Mouse (Mus musculus) hindbrain, postnatal 0 days (tissue): ENCODE data around the gene Zfp454. TPM values are rescaled to one million over a fixed set of nuclear protein-coding genes. Genes with fewer than 3 reads are reported as not detected.
A peak's percentile ranks its signal among the peaks of the same experiment; 100 is the strongest.

Experiments used
- ATAC-seq: fragments of 200-750 bp; cut with Nextera tagmentation; 2 replicates; pipeline ENCODE4 v1.8.0; 2017; ENCODE audit warnings: mild to moderate bottlenecking, moderate TSS enrichment, moderate library complexity
- DNase-seq: peaks from one replicate; pipeline ENCODE4 v3.0.0-alpha.2; 2015; ENCODE audit warnings: low spot score
- H3K27ac ChIP-seq: fragments of 300-500 bp; sonication (generic); 2 replicates; pipeline ENCODE4 v1.5.1; 2014; ENCODE audit warnings: mild to moderate bottlenecking
- H3K27me3 ChIP-seq: fragments of 300-500 bp; sonication (generic); 2 replicates; pipeline ENCODE4 v1.6.1; 2014; ENCODE audit warnings: low read length, mixed read lengths; ENCODE audit not compliant: insufficient read depth
- H3K36me3 ChIP-seq: fragments of 300-500 bp; sonication (generic); 2 replicates; pipeline ENCODE4 v1.6.1; 2014; ENCODE audit warnings: low read length, mixed read lengths; ENCODE audit not compliant: insufficient read depth
- H3K4me1 ChIP-seq: fragments of 300-500 bp; sonication (generic); 2 replicates; pipeline ENCODE4 v1.6.1; 2014; ENCODE audit warnings: antibody characterized with exemption, low read length, mixed read lengths; ENCODE audit not compliant: insufficient read depth
- H3K4me2 ChIP-seq: fragments of 300-500 bp; sonication (generic); 2 replicates; pipeline ENCODE4 v1.6.1; 2014; ENCODE audit warnings: low read depth, mild to moderate bottlenecking, low read length, moderate library complexity, mixed read lengths
- H3K4me3 ChIP-seq: fragments of 300-500 bp; sonication (generic); 2 replicates; pipeline ENCODE4 v1.5.1; 2014; ENCODE audit warnings: low read length
- H3K9ac ChIP-seq: fragments of 300-500 bp; sonication (generic); replicated peaks from 2 replicates; pipeline ENCODE4 v1.6.1; 2014; ENCODE audit warnings: mild to moderate bottlenecking, low read length, moderate library complexity, mixed read lengths
- H3K9me3 ChIP-seq: fragments of 300-500 bp; sonication (generic); 2 replicates; pipeline ENCODE4 v1.6.1; 2016; ENCODE audit warnings: low read length, mixed read lengths
- CTCF ChIP-seq: IDR thresholded peaks from 2 replicates; pipeline ENCODE4 v1.5.1; 2016; ENCODE audit warnings: antibody characterized with exemption, control low read depth, low read depth
- whole genome bisulfite sequencing: fragments of 180-500 bp; shearing (Covaris S2); extraction: QIAGEN DNeasy Blood & Tissue Kit; methylation state at CpG from one replicate; pipeline ENCODE4 v1.1.7; 2014; 5-methylcytosine and 5-hydroxymethylcytosine counted together
- polyA plus RNA-seq: library from polyadenylated mRNA; unstranded; fragments of >200 nt; fragmentation: Nextera tagmentation; extraction: Ambion mirVana; gene quantifications from 2 replicates; pipeline ENCODE4 v1.2.1, GENCODE M21; 2015
- total RNA-seq: library from RNA; depleted of rRNA; stranded (reverse); fragments of >200 nt; gene quantifications from 2 replicates; pipeline ENCODE4 v1.2.3, GENCODE M21; 2014; rRNA removed

Zfp454 gene
- total and polyA plus RNA-seq, 2 experiments from 2014 or later = 3.5 to 6.2 TPM

DNA sequence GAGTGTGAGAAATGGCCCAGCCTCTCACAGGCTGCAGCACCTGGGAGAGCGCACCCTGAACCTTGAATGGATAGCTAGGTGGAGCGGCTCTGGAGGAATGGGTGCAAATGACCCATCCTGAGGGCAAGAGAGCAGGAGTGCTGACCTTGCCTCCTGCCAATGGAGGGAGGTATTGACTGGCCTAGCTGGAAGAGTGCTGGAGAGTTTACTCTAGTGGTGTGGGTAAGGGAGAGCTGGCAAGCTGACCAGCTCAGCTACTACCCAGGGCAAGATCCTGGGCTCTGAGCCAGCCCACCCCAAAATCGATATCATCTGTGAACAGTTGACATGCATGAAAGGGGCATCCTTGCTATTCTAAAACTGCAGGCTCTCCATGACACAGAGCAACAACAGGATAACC lies 41.5 kb downstream of the Zfp454 start:
- Histone ChIP-seq H3K36me3 (no peaks in the 10 kb centered on the region), H3K4me3 (no peak overlapping the region), H3K4me2 (no peak overlapping the region), H3K27me3 (peaks cover 27% of the 10 kb centered on the region), H3K4me1 (peaks cover 8% of the 10 kb centered on the region), H3K9me3 (no peaks in the 10 kb centered on the region), H3K9ac (no peak overlapping the region), H3K27ac (no peak overlapping the region)
- no peak for DNase-seq
- no peak for TF ChIP-seq CTCF
- no peak for ATAC-seq
- WGBS = 90% methylated on average over 3 of the region's 3 CpGs

DNA sequence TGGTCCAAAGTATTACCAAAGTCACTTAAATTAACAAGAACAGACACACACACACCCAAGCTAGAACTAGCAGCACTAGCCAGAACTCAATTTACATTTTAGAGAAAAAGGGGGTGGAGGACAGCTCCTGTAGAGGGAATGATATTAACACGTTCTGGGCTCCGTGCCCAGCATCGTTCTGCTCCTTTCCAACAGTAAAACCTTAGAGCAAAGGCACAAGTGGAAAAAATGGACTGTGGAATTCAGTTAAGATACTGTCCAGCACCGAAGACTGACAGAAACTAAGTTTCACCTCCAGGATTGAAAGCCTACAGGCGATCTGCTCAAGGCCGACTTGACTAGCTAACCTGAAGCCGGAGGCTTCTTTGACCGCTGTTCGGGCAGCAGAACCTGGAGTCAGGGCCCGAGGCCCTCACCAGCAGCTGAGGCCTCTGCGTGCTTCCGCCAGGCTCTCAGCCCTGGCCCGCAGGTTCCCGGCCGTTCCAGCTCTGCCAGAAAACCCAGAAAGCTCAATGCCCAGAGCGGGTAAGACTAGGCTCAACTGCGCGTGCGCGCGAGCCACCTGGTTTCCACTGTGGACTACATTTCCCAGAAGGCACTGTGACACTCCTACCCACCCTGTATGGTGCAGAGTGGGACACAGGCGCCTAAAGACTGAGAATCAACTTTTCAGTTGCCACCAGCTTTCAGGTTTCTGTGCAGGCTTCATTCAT lies 46.3 kb downstream of the Zfp454 start, which contains the start of gene Zfp879:
Gene Zfp879 (minus strand): TSS at position 530 of the 713 bp plus-strand sequence.
- ATAC-seq = peak; percentile 97
- Histone ChIP-seq H3K9me3 (no peaks in the 10 kb centered on the region), H3K4me2 (peak within 1 kb of the TSS; percentile 72), H3K36me3 (no peaks in the 10 kb centered on the region), H3K4me1 (peaks cover 9% of the 10 kb centered on the region), H3K9ac (peak within 1 kb of the TSS; percentile 58), H3K27ac (peak within 1 kb of the TSS; percentile 74; the same call in 1 of the 2 replicates), H3K27me3 (no peaks in the 10 kb centered on the region), H3K4me3 (peak within 1 kb of the TSS; percentile 49)
- 16% methylated on average over 22 of the region's 22 CpGs for WGBS
- TF ChIP-seq CTCF = no peak
- DNase-seq = peak; percentile 98

DNA sequence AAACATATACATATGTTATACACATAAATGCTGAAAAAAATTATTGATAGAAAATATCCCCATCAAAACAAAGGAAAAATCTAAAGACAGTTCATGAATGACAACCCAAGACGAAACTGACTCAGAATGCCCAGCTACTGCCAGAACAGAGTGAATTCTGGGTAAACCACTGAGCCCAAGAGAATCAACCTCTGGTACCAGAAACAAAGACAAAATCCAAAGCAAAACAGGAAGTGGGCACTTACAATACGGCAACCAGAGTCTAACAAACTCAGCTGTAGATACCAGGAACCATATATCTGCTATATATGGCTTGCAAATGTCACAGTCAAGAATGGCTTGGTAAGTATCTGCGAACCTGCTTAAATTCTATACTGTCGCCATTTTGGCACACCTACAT lies 51.7 kb downstream of the Zfp454 start:
- peaks cover 10% of the 10 kb centered on the region for H3K9me3 ChIP-seq
- H3K36me3 ChIP-seq = peaks cover 10% of the 10 kb centered on the region; the same call in 1 of the 2 replicates
- no peak overlapping the region for H3K27ac ChIP-seq
- TF ChIP-seq CTCF = no peak
- DNase-seq (no peak), ATAC-seq (no peak)
- H3K4me2 ChIP-seq = no peak overlapping the region
- H3K9ac ChIP-seq = no peak overlapping the region
- H3K27me3 ChIP-seq = no peaks in the 10 kb centered on the region
- H3K4me1 ChIP-seq = peaks cover 4% of the 10 kb centered on the region
- no peak overlapping the region for H3K4me3 ChIP-seq
- 89% methylated on average over 4 of the region's 4 CpGs for WGBS

DNA sequence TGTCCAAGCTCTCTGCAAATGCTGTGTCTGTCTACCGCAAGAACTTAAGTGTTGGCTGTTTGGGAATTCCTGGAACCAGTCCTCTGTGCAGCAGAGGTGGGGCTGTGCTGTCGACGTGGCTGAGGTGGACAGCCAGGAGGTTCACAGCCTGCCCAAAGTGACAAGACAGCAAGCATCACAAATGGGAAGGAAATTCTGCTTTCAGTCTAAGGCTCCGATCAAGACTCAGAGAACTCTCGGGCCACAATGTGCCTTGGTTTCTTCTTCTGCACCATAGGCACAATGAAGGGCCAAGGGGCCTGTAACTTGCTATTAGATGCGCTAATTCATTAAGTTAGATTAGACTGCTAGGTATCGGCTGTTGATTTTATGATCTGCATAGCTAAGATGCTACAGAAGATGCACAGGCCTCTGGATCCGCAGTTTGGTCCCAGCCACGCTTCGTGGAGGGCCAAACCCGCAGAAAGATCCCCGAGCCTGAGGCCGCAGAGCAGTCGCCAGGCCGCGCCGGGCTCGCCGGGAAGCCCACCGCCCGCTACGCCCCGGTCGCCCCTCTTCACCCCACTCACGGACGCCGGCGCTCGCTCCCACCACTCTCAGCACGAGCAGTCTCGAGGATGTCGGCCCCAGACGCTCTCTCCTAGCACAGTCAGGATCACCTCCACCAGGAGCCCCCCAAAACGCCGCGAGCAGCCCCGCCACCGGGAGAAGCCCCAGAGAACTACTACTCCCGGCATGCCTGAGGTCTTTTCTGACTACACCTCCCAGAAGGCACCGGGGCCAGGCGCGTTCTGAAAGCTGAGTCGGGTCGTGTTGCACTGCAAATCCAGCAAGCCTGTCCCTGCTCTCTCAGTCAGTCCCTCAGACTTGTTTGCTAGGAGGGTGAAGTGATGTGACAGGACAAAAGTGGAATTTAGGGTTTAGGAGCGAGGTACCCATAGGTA lies 60.2 kb downstream of the Zfp454 start, which contains the start of gene Zfp354c:
Gene Zfp354c (minus strand): TSS at position 715 of the 944 bp plus-strand sequence.
- Histone ChIP-seq H3K27me3 (no peaks in the 10 kb centered on the region), H3K9ac (peak within 1 kb of the TSS; percentile 94), H3K36me3 (peaks cover 25% of the 10 kb centered on the region; the same call in 1 of the 2 replicates), H3K4me1 (peaks cover 7% of the 10 kb centered on the region; the same call in 1 of the 2 replicates), H3K27ac (peak within 1 kb of the TSS; percentile 77), H3K4me2 (peak within 1 kb of the TSS; percentile 77), H3K9me3 (no peaks in the 10 kb centered on the region), H3K4me3 (peak within 1 kb of the TSS; percentile 90)
- DNase-seq (peak; percentile 93), ATAC-seq (peak; percentile 96)
- TF ChIP-seq CTCF = no peak
- WGBS = 1% methylated on average over 45 of the region's 45 CpGs

DNA sequence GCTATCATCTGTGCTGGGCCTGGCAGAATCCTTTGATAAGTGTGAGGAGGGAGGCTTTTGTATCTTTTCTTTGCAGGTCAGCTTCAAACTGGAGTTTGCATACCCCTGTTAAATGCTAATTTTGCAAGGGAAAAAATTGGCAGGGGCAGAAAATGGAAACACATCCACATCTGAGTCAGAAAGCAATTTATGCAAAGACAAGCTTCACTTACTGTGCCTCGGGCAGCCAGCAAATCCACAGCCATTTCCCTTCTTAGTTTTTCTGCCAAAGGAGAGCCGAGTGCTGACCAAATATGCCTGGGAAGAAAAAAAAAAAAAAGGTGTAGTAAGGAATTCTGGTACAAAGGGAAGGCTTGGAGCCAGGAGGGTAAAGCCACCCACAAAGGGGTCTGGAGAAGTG lies 61.2 kb downstream of the Zfp454 start:
- Histone ChIP-seq H3K9me3 (no peaks in the 10 kb centered on the region), H3K4me3 (peak overlapping the region; percentile 90), H3K27me3 (no peaks in the 10 kb centered on the region), H3K4me2 (peak overlapping the region; percentile 77), H3K27ac (no peak overlapping the region; the same call in 1 of the 2 replicates), H3K9ac (peak overlapping the region; percentile 94), H3K36me3 (peaks cover 31% of the 10 kb centered on the region; the same call in 1 of the 2 replicates), H3K4me1 (peaks cover 7% of the 10 kb centered on the region; the same call in 1 of the 2 replicates)
- TF ChIP-seq CTCF = no peak
- DNase-seq = no peak
- 38% methylated on average over 2 of the region's 2 CpGs for WGBS
- no peak for ATAC-seq

Other genes starting within 250 kb of the Zfp454 start
- gene Zfp354c, start 59.9 kb downstream of the Zfp454 start, total RNA-seq = 34.5 and 40.8 TPM in 2 replicates
- 32.0 and 37.1 TPM in 2 replicates for gene Zfp354c, start 59.9 kb downstream of the Zfp454 start, polyA plus RNA-seq
- gene Zfp879, start 46.1 kb downstream of the Zfp454 start, total RNA-seq = 2.4 and 3.2 TPM in 2 replicates
- 0.85 and 1.1 TPM in 2 replicates for gene Zfp879, start 46.1 kb downstream of the Zfp454 start, polyA plus RNA-seq
- not detected in 2 replicates for gene Grm6, start 37.0 kb downstream of the Zfp454 start, total RNA-seq
- not detected in 2 replicates for gene Grm6, start 37.0 kb downstream of the Zfp454 start, polyA plus RNA-seq
- gene Zfp2, start 28.5 kb upstream of the Zfp454 start, total RNA-seq = 15.8 and 24.3 TPM in 2 replicates
- gene Zfp2, start 28.5 kb upstream of the Zfp454 start, polyA plus RNA-seq = 28.0 and 29.2 TPM in 2 replicates
- 0.52 and 1.1 TPM in 2 replicates for gene Zfp354b, start 44.0 kb upstream of the Zfp454 start, total RNA-seq
- gene Zfp354b, start 44.0 kb upstream of the Zfp454 start, polyA plus RNA-seq = 2.3 and 2.8 TPM in 2 replicates
- not detected in 2 replicates for gene 4933414I15Rik, start 56.1 kb upstream of the Zfp454 start, total RNA-seq
- gene 4933414I15Rik, start 56.1 kb upstream of the Zfp454 start, polyA plus RNA-seq = not detected in 2 replicates
- not detected in 2 replicates for gene Prop1, start 66.1 kb upstream of the Zfp454 start, total RNA-seq
- gene Prop1, start 66.1 kb upstream of the Zfp454 start, polyA plus RNA-seq = not detected in 2 replicates
- not detected in 2 replicates for gene Olfr1378, start 78.9 kb upstream of the Zfp454 start, total RNA-seq
- not detected in 2 replicates for gene Olfr1378, start 78.9 kb upstream of the Zfp454 start, polyA plus RNA-seq
- gene Olfr1377, start 94.3 kb upstream of the Zfp454 start, total RNA-seq = not detected in 2 replicates
- gene Olfr1377, start 94.3 kb upstream of the Zfp454 start, polyA plus RNA-seq = not detected in 2 replicates
- not detected in 2 replicates for gene Olfr51, start 115.9 kb upstream of the Zfp454 start, total RNA-seq
- gene Olfr51, start 115.9 kb upstream of the Zfp454 start, polyA plus RNA-seq = not detected in 2 replicates
- gene Olfr54, start 126.6 kb upstream of the Zfp454 start, total RNA-seq = not detected in 2 replicates
- gene Olfr54, start 126.6 kb upstream of the Zfp454 start, polyA plus RNA-seq = not detected in 2 replicates
- not detected in 2 replicates for gene Olfr1375, start 160.5 kb upstream of the Zfp454 start, total RNA-seq
- gene Olfr1375, start 160.5 kb upstream of the Zfp454 start, polyA plus RNA-seq = not detected in 2 replicates
- gene Zfp354a, start 171.6 kb upstream of the Zfp454 start, total RNA-seq = 5.4 and 6.2 TPM in 2 replicates
- gene Zfp354a, start 171.6 kb upstream of the Zfp454 start, polyA plus RNA-seq = 7.5 and 9.5 TPM in 2 replicates